Mouse (Mus musculus): ENCODE data around the gene Zdhhc15. TPM values are rescaled to one million over a fixed set of nuclear protein-coding genes. Genes with fewer than 3 reads are reported as not detected.
"Not testable (repeated sequence)": the region's sequence is repeated elsewhere in the genome, so short reads cannot be mapped to it uniquely, and the experiment has no call there.

The Zdhhc15 gene
- polyA plus RNA-seq (2012; rRNA removed), result 3.5 and 4.4 TPM in 2 replicates

DNA sequence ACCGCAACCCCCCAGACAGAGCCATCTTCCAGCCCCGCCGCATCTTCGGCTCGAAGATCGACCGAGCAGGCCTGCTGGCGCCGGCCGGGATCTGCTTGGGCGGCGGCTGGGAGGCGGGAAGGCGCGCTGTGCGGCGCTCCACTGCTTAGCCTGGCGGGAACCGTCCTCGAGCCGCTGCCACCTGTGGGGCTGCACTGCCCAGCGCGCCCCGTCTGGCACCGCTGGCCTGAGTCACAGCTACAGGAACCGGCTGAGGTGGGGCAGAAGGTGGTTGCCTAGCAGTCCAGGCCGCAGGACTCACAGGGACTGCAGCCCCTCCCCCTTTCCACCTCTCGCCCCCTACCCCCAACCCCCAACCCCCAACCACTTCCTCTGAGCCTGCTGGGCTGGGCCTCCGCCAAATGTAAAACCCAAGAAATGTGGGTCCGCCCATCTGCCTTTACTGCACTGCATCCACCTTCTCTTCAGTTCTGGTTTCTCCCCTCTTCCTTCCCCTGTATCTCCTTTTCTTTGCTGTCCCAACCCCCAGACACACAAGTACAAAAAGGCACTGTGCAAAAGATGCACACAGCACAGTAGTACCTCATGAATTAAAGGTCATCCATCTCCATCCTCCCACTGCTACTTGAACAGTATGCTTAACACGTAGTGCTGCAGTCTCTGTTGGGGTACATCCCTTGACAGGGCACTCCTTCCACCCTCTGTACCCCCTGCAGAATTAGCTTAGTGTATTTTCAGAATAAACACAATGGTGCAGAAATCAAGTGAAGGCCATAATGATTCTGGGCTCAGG, at the start of gene Zdhhc15:
Gene Zdhhc15, minus strand, starts transcription at position 308 of the 793 bp plus-strand sequence.
- DNase-seq (ENCODE audit: low read depth), result peak; percentile 84
- TF ChIP-seq POLR2A (IDR thresholded peaks at IDR 0.05; ENCODE audit: borderline replicate concordance, extremely low read depth, insufficient read depth, insufficient read length, poor library complexity, severe bottlenecking) (no peak), CTCF (IDR thresholded peaks at IDR 0.05; ENCODE audit: borderline replicate concordance, extremely low read depth, insufficient read depth, insufficient read length) (no peak)

DNA sequence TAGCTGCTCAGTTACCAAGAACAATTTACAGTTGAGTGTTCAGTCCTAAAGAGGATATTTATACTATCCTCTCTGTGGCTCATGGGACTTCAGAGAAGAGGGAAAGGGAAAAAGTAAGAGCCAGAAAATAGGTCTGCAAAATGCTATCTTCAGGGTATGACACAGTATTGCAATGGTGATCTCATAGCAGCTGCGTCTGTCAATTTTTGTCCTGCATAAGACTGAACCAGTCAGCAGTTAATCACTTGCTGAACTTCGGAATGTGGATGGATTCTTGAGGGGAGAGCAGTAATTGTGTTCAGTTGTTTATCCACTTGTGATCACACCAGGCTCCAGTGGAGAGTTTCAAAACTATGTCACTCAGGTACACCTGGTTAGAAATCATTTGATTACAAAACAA, 37.1 kb upstream of the Zdhhc15 start:
- no peak for TF ChIP-seq POLR2A (IDR thresholded peaks at IDR 0.05; ENCODE audit: borderline replicate concordance, extremely low read depth, insufficient read depth, insufficient read length, poor library complexity, severe bottlenecking)
- no peak for TF ChIP-seq CTCF (IDR thresholded peaks at IDR 0.05; ENCODE audit: borderline replicate concordance, extremely low read depth, insufficient read depth, insufficient read length)
- no peak for DNase-seq (ENCODE audit: low read depth)

DNA sequence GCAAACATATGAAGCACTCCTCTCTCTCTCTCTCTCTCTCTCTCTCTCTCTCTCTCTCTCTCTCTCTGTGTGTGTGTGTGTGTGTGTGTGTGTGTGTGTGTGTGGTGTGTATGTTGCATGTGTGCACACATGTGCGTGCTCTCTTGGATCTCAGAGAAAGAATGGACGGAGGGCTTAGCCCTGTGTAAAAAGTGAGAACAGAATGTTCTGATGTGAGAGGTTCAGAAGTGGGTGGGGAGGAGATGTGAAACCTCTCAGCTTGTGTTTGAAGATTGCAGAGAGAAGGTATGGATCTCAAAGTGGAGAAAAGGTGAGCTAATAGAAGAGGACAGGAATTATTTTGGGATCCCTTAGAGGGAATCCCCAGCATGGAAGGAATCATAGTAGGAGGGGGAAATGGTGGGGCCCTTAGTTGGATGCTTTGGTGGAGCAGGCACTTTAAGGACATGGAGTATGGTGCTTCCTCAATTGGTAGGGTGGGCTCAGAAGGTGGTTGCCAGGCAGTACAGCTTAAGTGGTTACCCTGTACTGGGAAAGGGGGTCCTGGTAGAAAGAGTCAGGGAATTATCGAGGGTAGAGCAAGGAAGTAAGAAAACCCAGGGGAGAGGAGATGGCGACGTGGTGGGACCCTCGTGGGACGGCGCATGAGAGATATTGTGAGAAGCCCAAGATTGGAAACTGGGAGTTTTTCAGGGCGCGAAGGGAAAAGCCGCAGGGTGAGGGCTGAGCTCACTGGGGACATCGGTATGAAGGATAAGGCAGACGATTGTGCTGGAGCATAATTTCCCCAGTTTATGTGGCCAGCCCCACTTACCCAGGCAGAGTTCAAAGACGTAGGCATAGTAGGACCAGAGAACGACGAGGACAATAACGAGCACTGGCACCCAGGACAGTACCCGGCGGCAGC, 761 bp downstream of the Zdhhc15 start:
- no peak for DNase-seq (ENCODE audit: low read depth)
- TF ChIP-seq CTCF (IDR thresholded peaks at IDR 0.05; ENCODE audit: borderline replicate concordance, extremely low read depth, insufficient read depth, insufficient read length) (no peak), POLR2A (IDR thresholded peaks at IDR 0.05; ENCODE audit: borderline replicate concordance, extremely low read depth, insufficient read depth, insufficient read length, poor library complexity, severe bottlenecking) (no peak)

DNA sequence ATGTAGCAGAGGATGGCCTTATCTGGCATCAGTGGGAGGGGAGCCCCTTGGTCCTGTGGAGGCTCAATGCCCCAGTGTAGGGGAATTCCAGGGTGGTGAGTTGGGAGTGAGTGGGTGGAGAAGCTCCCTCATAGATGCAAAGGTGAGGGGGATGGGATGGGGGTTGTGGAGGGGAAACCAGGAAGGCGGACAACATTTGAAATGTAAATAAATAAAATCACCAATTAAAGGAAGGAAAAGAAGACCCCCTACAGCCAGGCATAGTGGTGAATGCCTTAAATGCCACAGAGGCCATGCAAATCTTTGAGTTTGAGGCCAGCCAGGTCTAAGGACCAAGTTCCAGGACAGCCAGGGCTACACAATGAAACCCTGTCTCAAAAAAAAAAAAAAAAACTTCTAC, 13.9 kb downstream of the Zdhhc15 start:
- DNase-seq (ENCODE audit: low read depth), result no peak
- no peak for TF ChIP-seq POLR2A (IDR thresholded peaks at IDR 0.05; ENCODE audit: borderline replicate concordance, extremely low read depth, insufficient read depth, insufficient read length, poor library complexity, severe bottlenecking)
- no peak for TF ChIP-seq CTCF (IDR thresholded peaks at IDR 0.05; ENCODE audit: borderline replicate concordance, extremely low read depth, insufficient read depth, insufficient read length)

DNA sequence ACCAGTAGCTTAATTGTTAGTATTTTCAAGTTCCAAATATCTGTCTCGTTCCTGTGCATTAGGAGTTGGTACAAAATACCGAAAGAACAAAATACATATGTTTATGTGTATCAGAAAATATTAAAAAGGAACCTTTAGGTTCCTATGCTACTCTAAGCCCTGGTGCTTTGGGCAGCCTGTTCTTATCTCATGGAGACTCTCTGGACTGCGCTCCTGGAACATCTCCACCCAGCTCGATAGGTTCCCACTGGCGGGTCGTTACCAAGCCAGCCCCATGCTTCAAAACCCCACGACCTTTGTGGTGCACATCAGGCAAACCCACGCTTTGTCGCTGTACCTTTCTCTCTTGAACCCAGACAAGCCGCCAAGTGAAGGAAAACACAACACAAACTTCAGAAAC, 58.3 kb downstream of the Zdhhc15 start:
- no peak for DNase-seq (ENCODE audit: low read depth)
- no peak for TF ChIP-seq POLR2A (IDR thresholded peaks at IDR 0.05; ENCODE audit: borderline replicate concordance, extremely low read depth, insufficient read depth, insufficient read length, poor library complexity, severe bottlenecking)
- TF ChIP-seq CTCF (IDR thresholded peaks at IDR 0.05; ENCODE audit: borderline replicate concordance, extremely low read depth, insufficient read depth, insufficient read length), result no peak

DNA sequence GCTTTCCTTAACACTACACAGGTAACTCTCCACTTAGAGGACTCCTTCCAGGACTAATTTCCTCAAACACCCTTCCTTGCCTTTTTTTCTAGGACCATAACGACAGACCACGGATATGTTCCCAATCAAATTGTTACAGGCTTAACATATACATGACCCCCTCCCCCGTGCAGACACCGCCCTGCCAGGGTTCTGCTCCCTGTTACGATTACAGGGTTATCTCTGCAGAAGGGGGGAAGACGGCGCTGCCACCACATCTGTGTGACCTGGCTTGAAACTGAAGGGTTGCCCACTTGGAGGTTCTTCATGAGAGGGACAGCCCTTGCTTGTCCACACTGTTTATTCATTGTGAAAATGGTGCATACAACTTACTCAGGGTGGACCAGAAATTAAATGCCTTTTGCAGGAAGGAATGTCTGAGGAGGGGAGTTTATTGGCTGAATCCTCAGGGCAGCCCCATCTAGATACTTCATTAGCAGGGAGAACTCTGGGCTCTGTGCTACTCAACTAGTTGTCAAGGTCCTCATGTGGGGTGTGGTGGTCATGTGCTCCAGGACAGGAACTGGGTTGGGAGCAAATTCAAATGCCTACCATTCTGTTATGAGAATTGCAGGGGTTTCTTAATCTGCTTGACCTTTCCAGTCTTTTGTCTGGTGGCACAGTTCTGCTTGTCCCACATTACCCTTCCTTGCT, 67.0 kb downstream of the Zdhhc15 start:
- DNase-seq (ENCODE audit: low read depth), result not testable (repeated sequence)

DNA sequence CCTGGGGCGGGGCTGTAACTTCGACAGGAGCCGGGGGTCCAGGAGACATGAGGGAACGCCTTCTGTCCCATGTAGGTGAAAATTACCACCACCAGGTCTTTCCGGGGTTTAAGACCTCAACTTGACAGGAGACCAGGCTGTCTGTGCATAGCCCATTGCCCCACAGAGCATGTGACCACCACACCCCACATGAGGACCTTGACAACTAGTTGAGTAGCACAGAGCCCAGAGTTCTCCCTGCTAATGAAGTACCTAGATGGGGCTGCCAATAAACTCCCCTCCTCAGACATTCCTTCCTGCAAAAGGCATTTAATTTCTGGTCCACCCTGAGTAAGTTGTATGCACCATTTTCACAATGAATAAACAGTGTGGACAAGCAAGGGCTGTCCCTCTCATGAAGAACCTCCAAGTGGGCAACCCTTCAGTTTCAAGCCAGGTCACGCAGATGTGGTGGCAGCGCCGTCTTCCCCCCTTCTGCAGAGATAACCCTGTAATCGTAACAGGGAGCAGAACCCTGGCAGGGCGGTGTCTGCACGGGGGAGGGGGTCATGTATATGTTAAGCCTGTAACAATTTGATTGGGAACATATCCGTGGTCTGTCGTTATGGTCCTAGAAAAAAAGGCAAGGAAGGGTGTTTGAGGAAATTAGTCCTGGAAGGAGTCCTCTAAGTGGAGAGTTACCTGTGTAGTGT, 68.5 kb downstream of the Zdhhc15 start:
- not testable (repeated sequence) for DNase-seq (ENCODE audit: low read depth)

DNA sequence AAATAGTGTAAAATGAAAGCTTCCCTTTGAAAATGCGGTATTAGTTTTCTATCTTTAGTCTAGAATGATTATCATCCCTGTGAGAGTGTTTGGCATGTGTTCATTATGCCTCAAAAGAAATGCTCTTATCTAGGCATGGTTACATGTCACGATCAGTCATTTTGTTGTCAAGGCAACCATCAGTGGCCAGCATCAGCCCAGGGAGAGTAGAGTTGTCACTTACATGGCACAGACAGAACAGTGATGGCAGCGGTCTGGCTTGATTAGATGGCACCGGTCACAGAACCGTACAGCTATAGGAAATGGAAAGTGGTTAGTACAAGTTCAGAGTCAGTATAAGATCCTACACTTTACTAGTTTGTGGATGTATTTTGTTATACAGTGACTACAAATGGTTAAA, 96.9 kb downstream of the Zdhhc15 start:
- no peak for TF ChIP-seq CTCF (IDR thresholded peaks at IDR 0.05; ENCODE audit: borderline replicate concordance, extremely low read depth, insufficient read depth, insufficient read length)
- TF ChIP-seq POLR2A (IDR thresholded peaks at IDR 0.05; ENCODE audit: borderline replicate concordance, extremely low read depth, insufficient read depth, insufficient read length, poor library complexity, severe bottlenecking), result no peak
- DNase-seq (ENCODE audit: low read depth), result peak; percentile 49

DNA sequence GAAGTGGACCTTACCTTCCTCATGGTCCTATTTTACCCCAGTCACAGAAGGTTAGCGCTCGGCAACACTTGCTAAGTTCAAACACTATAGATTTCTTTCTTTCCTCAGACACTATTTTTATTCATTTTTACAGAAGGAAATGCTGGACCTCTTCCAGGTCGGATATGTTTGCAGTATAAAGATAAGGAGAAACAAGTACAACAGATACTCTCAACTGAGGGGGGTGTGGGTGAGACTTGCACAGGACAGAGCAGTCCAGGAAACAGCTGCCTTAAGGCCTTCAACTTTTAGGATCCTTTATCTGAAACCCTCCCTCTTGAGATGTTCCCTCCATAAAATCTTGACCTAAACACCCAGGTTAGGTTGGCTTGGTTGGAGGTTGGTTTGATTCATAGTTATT, 103.4 kb downstream of the Zdhhc15 start:
- DNase-seq (ENCODE audit: low read depth), result no peak
- TF ChIP-seq CTCF (IDR thresholded peaks at IDR 0.05; ENCODE audit: borderline replicate concordance, extremely low read depth, insufficient read depth, insufficient read length), result no peak

DNA sequence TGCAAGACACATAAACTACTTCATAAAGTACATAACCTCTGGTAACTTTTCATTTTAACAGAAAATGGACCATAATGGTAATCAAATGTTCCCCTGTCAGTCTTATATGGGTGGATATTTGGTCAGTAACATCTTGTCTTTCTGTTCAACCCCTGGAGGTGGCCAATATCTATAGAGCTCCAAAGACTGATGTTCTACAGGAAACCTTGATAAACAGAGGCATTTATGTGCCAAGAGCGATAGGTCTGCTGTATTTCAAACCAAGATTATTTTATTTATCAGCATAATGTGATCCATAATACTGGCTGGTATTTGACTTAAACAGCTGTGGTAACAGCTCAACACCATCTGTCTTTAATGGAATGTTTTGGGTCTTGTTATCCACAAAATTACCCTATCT, 125.6 kb downstream of the Zdhhc15 start:
- DNase-seq (ENCODE audit: low read depth), result no peak
- TF ChIP-seq POLR2A (IDR thresholded peaks at IDR 0.05; ENCODE audit: borderline replicate concordance, extremely low read depth, insufficient read depth, insufficient read length, poor library complexity, severe bottlenecking) (no peak), CTCF (IDR thresholded peaks at IDR 0.05; ENCODE audit: borderline replicate concordance, extremely low read depth, insufficient read depth, insufficient read length) (no peak)

DNA sequence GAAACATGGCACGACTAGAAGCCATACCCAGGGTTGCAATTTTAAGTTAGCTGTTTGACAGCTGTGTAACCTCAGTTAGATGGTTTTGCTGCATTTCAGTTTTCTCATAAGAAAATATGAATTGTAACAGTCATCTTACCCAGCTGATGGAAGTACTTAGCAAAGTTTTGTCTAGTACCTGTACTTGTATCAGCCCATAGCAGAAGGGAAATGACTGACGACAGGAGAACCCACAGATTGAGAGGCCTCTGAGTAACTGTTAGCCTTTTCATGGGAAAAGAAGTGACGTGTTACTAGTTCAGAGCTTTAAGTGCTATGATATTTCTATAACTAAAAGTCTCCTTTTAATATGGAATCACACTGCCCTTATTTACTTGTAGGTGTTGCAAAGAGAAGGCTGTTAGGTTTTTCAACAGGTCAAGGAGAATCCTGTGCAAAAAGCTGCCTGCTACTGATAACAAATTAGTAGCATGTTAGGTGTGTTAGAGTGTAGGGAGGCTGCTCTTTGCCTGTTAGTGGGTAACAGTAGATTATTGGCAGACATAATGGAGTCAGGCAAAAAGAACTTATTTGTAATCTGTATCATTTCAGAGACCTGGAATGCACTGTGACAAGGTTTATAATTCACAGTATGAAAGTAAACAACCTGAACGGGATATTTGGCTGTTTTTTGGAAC, 126.8 kb downstream of the Zdhhc15 start:
- no peak for DNase-seq (ENCODE audit: low read depth)
- TF ChIP-seq POLR2A (IDR thresholded peaks at IDR 0.05; ENCODE audit: borderline replicate concordance, extremely low read depth, insufficient read depth, insufficient read length, poor library complexity, severe bottlenecking), result no peak
- TF ChIP-seq CTCF (IDR thresholded peaks at IDR 0.05; ENCODE audit: borderline replicate concordance, extremely low read depth, insufficient read depth, insufficient read length), result no peak

Measured in brain, embryonic 14.5 days (tissue).